In genomic region chr1:153122764-153123163, GRCm38 (mm10) we compare ENCODE assay signal across 16 mouse cellular contexts.
DNase-seq lines count a peak whose midpoint lies in the region; TF ChIP-seq lines count a peak whose summit lies in the region.
"Had no signal": no experiment of that assay in that cellular context is flagged by ENCODE, and none has a peak within 500 bp of the region (broad histone marks: within the 10 kb centered on the region; RNA-seq: fewer than 3 reads in every experiment).

No protein-coding gene starts in this region.

- H3K4me3 ChIP-seq in gastrocnemius, adult 2 months: no peak overlapping the region
- H3K4me3 ChIP-seq in C2C12 (ENCODE audit: insufficient read depth, poor library complexity, severe bottlenecking): no peak overlapping the region
- H3K4me3 ChIP-seq: embryonic facial prominence, embryonic 15.5 days; forebrain, embryonic 15.5 days; hindbrain, embryonic 15.5 days; neural tube, embryonic 15.5 days had no signal

- DNase-seq in gastrocnemius, adult 2 months: peak; percentile 57
- no peak for DNase-seq in gastrocnemius, postnatal 36 days
- DNase-seq in lung, adult 18-20 months: peak; percentile 41 to 56
- no peak for DNase-seq in lung, postnatal 10 days
- DNase-seq in adrenal gland, postnatal 25 days: peak; percentile 27
- DNase-seq in layer of hippocampus, postnatal 25 days (ENCODE audit: extremely low spot score in 1 of 2, low spot score in 1 of 2): no peak
- DNase-seq: cerebellum, adult 9-10 months; kidney, adult 2 months; layer of hippocampus, adult 9-11 months had no signal

- no peaks in the 10 kb centered on the region for H3K79me2 ChIP-seq in C2C12 (ENCODE audit: control insufficient read depth, insufficient read depth)

- no peaks in the 10 kb centered on the region for H3K27me3 ChIP-seq in C2C12 (ENCODE audit: control insufficient read depth, insufficient read depth, insufficient read length)
- H3K27me3 ChIP-seq: embryonic facial prominence, embryonic 15.5 days; forebrain, embryonic 15.5 days; hindbrain, embryonic 15.5 days; neural tube, embryonic 15.5 days had no signal

- H3K36me3 ChIP-seq in C2C12 (ENCODE audit: control insufficient read depth, insufficient read depth): no peaks in the 10 kb centered on the region
- H3K36me3 ChIP-seq: embryonic facial prominence, embryonic 15.5 days; forebrain, embryonic 15.5 days; hindbrain, embryonic 15.5 days; neural tube, embryonic 15.5 days had no signal

- H3ac ChIP-seq in C2C12 (ENCODE audit: control insufficient read depth, insufficient read length, low read depth): no peak overlapping the region

- TF ChIP-seq CTCF in gastrocnemius, adult 2 months (IDR thresholded peaks at IDR 0.05): no peak
- no peak for TF ChIP-seq CTCF in C2C12 (IDR thresholded peaks at IDR 0.05; ENCODE audit: control insufficient read depth, insufficient read depth, insufficient read length)

- intact Hi-C loops in gastrocnemius, adult 2 months (cut with DNase I): no loop called here
- intact Hi-C loops in gastrocnemius, postnatal 36 days (cut with DNase I): no loop called here

- no peaks in the 10 kb centered on the region for H3K79me3 ChIP-seq in C2C12 (ENCODE audit: low read depth)

- peak overlapping the region; percentile 78 for H3K27ac ChIP-seq in gastrocnemius, adult 2 months
- H3K27ac ChIP-seq: embryonic facial prominence, embryonic 15.5 days; forebrain, embryonic 15.5 days; hindbrain, embryonic 15.5 days; kidney, postnatal 0 days; macrophage; neural tube, embryonic 15.5 days had no signal

TF ChIP-seq in C2C12, 6 proteins besides CTCF, POLR2A, EP300 and RAD21:
- TF ChIP-seq CEBPB (IDR thresholded peaks at IDR 0.05; ENCODE audit: low read depth) (peak; percentile 24), MAX (IDR thresholded peaks at IDR 0.05) (no peak)

Comparison
In these comparisons a context has a peak if more than half of its experiments do, and no peak if none do; other contexts are left out.
1. DNase-seq: peak in gastrocnemius, adult 2 months (single experiment), lung, adult 18-20 months (2 of 2) and adrenal gland, postnatal 25 days (single experiment); none in gastrocnemius, postnatal 36 days (0 of 2), lung, postnatal 10 days (single experiment) and layer of hippocampus, postnatal 25 days (0 of 2).